Mouse (Mus musculus) intestine, postnatal 0 days (tissue): ENCODE results near the gene Jmjd1c. TPM values are rescaled to one million over a fixed set of nuclear protein-coding genes. Genes with fewer than 3 reads are reported as not detected.

Source experiments
- ATAC-seq: fragments of 200-750 bp; cut with Nextera tagmentation; 2 replicates; pipeline ENCODE4 v1.8.0; 2017; ENCODE audit warnings: mild to moderate bottlenecking, moderate TSS enrichment, moderate library complexity
- H3K27ac ChIP-seq: fragments of 300-500 bp; sonication (generic); 2 replicates; pipeline ENCODE4 v1.5.1; 2014; ENCODE audit warnings: mild to moderate bottlenecking, low read depth, low read length, moderate library complexity
- H3K27me3 ChIP-seq: fragments of 300-500 bp; sonication (generic); replicated peaks from 2 replicates; pipeline ENCODE4 v1.6.1; 2014; ENCODE audit warnings: low read length, mixed read lengths; ENCODE audit not compliant: control insufficient read depth, insufficient read depth
- H3K36me3 ChIP-seq: fragments of 300-500 bp; sonication (generic); 2 replicates; pipeline ENCODE4 v1.6.1; 2014; ENCODE audit warnings: mild to moderate bottlenecking, moderate library complexity; ENCODE audit not compliant: control insufficient read depth, insufficient read depth
- H3K4me1 ChIP-seq: fragments of 300-500 bp; sonication (generic); replicated peaks from 2 replicates; pipeline ENCODE4 v1.6.1; 2014; ENCODE audit warnings: antibody characterized with exemption, low read length, mixed read lengths; ENCODE audit not compliant: control insufficient read depth, insufficient read depth
- H3K4me2 ChIP-seq: fragments of 300-500 bp; sonication (generic); replicated peaks from 2 replicates; pipeline ENCODE4 v1.6.1; 2014; ENCODE audit warnings: low read depth, mild to moderate bottlenecking, moderate library complexity
- H3K4me3 ChIP-seq: fragments of 300-500 bp; sonication (generic); 2 replicates; pipeline ENCODE4 v1.5.1; 2014; ENCODE audit warnings: low read depth, low read length
- H3K9ac ChIP-seq: fragments of 300-500 bp; sonication (generic); 2 replicates; pipeline ENCODE4 v1.6.1; 2014; ENCODE audit warnings: mild to moderate bottlenecking, low read depth, low read length
- H3K9me3 ChIP-seq: fragments of 300-500 bp; sonication (generic); 2 replicates; pipeline ENCODE4 v1.6.1; 2016; ENCODE audit warnings: mixed run types; ENCODE audit not compliant: control insufficient read depth
- CTCF ChIP-seq: sonication (generic); IDR thresholded peaks from 2 replicates; pipeline ENCODE4 v1.5.1; 2016; ENCODE audit warnings: low read depth, mild to moderate bottlenecking, control low read depth, antibody characterized with exemption, moderate library complexity
- WGBS: fragments of 180-500 bp; shearing (Covaris S2); extraction: QIAGEN DNeasy Blood & Tissue Kit; methylation state at CpG from one replicate; pipeline ENCODE4 v1.1.7; 2014; 5-methylcytosine and 5-hydroxymethylcytosine counted together
- polyA plus RNA-seq: library from polyadenylated mRNA; unstranded; fragments of >200 nt; fragmentation: Nextera tagmentation; extraction: Ambion mirVana; gene quantifications from 2 replicates; pipeline ENCODE4 v1.2.1, GENCODE M21; 2015

Jmjd1c gene
- polyA plus RNA-seq, 1 experiment from 2014 or later: 33.4 TPM

DNA sequence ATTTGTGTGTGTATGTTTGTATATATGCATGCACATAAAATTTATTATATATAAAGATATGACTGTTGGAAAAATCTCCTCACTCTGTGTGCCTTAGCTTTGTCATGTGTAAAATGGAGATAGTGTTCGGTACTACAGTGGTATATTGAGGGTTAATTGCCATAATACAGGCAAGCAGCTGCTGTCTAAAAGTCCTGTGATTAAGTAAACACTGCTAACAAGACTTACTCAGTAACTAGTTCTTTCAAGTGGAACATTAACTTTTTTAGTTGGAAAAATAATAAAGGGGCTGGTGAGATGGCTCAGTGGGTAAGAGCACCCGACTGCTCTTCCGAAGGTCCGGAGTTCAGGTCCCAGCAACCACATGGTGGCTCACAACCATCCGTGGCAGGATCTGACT lies 116.1 kb downstream of the Jmjd1c start:
- H3K36me3 ChIP-seq: peaks cover 8% of the 10 kb centered on the region
- H3K9ac ChIP-seq: no peak overlapping the region
- no peaks in the 10 kb centered on the region for H3K9me3 ChIP-seq
- no peak overlapping the region for H3K4me3 ChIP-seq
- 0 out of 2 replicates have a peak, but pooled peaks have one; percentile 31 for TF ChIP-seq CTCF
- no peaks in the 10 kb centered on the region for H3K27me3 ChIP-seq
- H3K4me1 ChIP-seq: 0 out of 2 replicates have a peak, but pooled peaks cover 3% of the 10 kb centered on the region
- ATAC-seq: no peak
- H3K27ac ChIP-seq: no peak overlapping the region
- 56% methylated on average over 5 of the region's 5 CpGs for WGBS
- H3K4me2 ChIP-seq: no peak overlapping the region

DNA sequence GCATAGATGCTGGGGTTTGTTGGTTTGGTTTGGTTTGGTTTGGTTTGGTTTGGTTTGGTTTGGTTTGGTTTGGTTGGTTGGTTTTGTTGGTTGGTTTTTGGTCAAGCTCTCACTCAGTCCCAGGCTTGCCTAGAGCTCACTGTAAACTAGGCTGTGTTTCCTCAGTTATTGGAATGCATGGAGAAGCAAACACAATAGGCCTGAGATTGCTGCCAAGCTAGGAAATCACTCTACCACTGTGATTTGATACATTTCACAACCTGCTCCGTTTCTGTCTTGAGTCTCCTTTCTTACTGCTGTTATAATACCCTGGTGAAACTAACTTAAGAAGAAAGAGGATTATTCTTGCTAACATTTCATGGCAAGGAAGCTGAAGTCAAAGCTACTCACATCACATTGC lies 117.8 kb downstream of the Jmjd1c start:
- H3K4me3 ChIP-seq: no peak overlapping the region
- peaks cover 16% of the 10 kb centered on the region for H3K36me3 ChIP-seq
- 0 out of 2 replicates have a peak, but pooled peaks cover 3% of the 10 kb centered on the region for H3K4me1 ChIP-seq
- no peak overlapping the region for H3K4me2 ChIP-seq
- no peak for ATAC-seq
- no peak for TF ChIP-seq CTCF
- no peaks in the 10 kb centered on the region for H3K27me3 ChIP-seq
- no peaks in the 10 kb centered on the region for H3K9me3 ChIP-seq
- H3K27ac ChIP-seq: no peak overlapping the region
- 52% methylated on average over 1 of the region's 1 CpGs for WGBS
- no peak overlapping the region for H3K9ac ChIP-seq

DNA sequence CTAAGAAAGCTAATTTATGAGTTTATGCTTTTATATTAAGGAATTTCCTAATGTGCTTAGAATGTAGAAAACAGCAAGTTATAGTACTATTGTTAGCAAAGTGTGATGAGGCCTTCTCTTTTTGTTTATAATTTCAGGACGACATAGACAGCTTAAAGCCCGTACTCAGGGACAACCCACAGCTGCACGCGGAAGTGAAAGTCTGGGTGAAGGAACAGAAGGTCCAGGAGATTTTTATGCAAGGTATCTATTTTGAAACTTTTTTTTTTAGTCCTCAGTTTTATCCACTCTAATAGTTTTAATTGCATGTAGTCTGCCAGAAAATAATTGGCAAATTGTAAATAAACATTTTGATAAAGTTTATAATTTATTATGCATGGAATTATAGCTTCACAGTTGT lies 119.2 kb downstream of the Jmjd1c start:
- no peak for ATAC-seq
- WGBS: 67% methylated on average over 4 of the region's 4 CpGs

DNA sequence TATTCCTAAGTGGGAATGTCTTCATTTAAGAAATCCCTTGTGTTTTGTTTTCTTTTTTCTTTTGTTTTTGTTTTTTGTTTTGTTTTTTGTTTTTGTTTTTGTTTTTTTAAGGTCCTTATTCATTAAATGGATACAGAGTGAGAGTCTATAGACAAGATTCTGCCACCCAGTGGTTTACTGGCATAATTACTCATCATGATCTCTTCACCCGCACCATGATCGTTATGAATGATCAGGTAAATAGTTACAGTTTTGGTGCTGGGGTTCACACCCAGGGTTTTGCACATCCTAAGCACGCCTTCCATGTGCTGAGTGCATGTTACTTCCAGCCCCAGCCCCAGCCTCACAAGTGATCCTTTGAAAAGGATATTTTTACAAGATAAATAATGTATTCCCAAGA lies 120.9 kb downstream of the Jmjd1c start:
- H3K4me3 ChIP-seq: no peak overlapping the region
- H3K9ac ChIP-seq: no peak overlapping the region
- H3K4me1 ChIP-seq: no peaks in the 10 kb centered on the region
- no peak overlapping the region for H3K4me2 ChIP-seq
- peaks cover 42% of the 10 kb centered on the region for H3K36me3 ChIP-seq
- no peak for ATAC-seq
- no peaks in the 10 kb centered on the region for H3K9me3 ChIP-seq
- 75% methylated on average over 3 of the region's 3 CpGs for whole genome bisulfite sequencing
- H3K27me3 ChIP-seq: no peaks in the 10 kb centered on the region
- TF ChIP-seq CTCF: peak; percentile 56
- H3K27ac ChIP-seq: no peak overlapping the region

More for the DNA sequence above, 119.2 kb downstream of the Jmjd1c start:
- Histone ChIP-seq H3K9me3 (no peaks in the 10 kb centered on the region), H3K27ac (no peak overlapping the region), H3K36me3 (peaks cover 30% of the 10 kb centered on the region), H3K4me3 (no peak overlapping the region), H3K4me2 (no peak overlapping the region), H3K4me1 (0 out of 2 replicates have a peak, but pooled peaks cover 1% of the 10 kb centered on the region), H3K9ac (no peak overlapping the region), H3K27me3 (no peaks in the 10 kb centered on the region)
- TF ChIP-seq CTCF: no peak

DNA sequence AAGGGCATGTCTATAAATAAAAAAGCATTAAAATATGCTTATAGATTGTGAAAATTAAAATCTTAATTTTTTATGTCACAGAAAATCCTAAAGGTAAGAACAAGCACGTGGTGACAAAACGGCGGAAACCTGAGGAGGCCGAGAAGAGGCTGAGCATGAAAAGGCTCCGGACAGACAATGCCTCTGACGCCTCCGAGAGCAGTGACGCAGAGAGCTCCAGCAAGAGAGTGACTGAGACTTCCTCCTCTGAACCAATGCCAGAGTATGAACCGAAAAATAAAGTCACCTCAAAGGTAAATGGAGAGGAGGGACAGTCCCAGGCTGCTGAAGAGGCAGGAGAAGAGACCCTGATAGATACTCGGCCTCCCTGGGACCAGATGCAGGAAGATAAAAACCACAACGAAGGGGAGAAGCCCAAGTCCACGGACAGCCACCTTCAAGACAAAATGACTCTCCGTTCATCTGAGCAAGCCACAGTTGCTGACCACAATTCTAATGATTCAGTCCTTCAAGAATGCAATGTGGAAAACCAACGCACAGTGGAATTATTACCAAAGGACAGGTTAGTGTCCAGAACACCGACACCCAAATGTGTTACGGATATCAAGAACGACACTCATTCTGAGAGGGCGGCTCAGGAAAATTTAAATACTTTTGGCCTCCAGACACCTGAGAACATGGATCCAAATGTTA lies 123.1 kb downstream of the Jmjd1c start:
- no peak for TF ChIP-seq CTCF
- Histone ChIP-seq H3K4me3 (no peak overlapping the region), H3K4me2 (no peak overlapping the region), H3K27ac (no peak overlapping the region), H3K9ac (no peak overlapping the region), H3K4me1 (no peaks in the 10 kb centered on the region), H3K9me3 (no peaks in the 10 kb centered on the region), H3K27me3 (no peaks in the 10 kb centered on the region), H3K36me3 (peaks cover 44% of the 10 kb centered on the region)
- ATAC-seq: no peak
- WGBS: 93% methylated on average over 18 of the region's 18 CpGs

DNA sequence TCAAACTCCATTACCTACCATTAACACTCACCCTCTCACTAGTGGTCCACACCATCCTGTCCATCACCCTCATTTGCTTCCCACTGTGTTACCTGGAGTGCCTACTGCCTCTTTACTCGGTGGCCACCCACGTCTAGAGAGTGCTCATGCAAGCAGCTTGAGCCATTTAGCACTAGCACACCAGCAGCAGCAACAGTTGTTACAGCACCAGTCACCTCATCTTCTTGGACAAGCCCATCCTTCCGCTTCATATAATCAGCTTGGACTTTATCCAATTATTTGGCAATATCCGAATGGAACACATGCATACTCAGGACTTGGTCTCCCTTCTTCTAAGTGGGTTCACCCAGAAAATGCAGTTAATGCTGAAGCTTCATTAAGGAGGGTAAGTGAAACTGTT lies 124.3 kb downstream of the Jmjd1c start:
- Histone ChIP-seq H3K36me3 (peaks cover 56% of the 10 kb centered on the region), H3K4me2 (no peak overlapping the region), H3K9me3 (no peaks in the 10 kb centered on the region), H3K4me3 (no peak overlapping the region), H3K9ac (no peak overlapping the region), H3K4me1 (no peaks in the 10 kb centered on the region), H3K27me3 (no peaks in the 10 kb centered on the region), H3K27ac (peak overlapping the region; percentile 7; the same call in 1 of the 2 replicates)
- 71% methylated on average over 4 of the region's 4 CpGs for WGBS
- no peak for ATAC-seq
- no peak for TF ChIP-seq CTCF
